Comparison of ENCODE assay signal across 8 mouse cellular contexts in genomic region chr19:6117986-6118676, GRCm38 (mm10). TPM values are rescaled to one million over a fixed set of nuclear protein-coding genes. Genes with fewer than 3 reads are reported as not detected.
A peak's percentile ranks its signal among the peaks of the same experiment; 100 is the strongest.
DNase-seq lines count a peak whose midpoint lies in the region; ATAC-seq and TF ChIP-seq lines count a peak whose summit lies in the region.

Gene Sac3d1 (minus strand): TSS chr19:6118650.

- peak; percentile 86 for ATAC-seq in kidney, embryonic 14.5 days (ENCODE audit: low FRiP score, low TSS enrichment)
- ATAC-seq in limb, embryonic 15.5 days (ENCODE audit: insufficient number of reproducible peaks, low FRiP score, low TSS enrichment, low read depth), result peak; percentile 79

- DNase-seq in B cell, adult 2 months, result peak; percentile 87 to 89
- peak; percentile 88 to 89 for DNase-seq in heart, adult 9 months (ENCODE audit: low spot score in 2 of 2)
- peak; percentile 53 to 70 for DNase-seq in monocyte, adult 2 months (ENCODE audit: low read depth in 1 of 2, low spot score in 2 of 2)
- peak; percentile 88 to 91 for DNase-seq in spleen, postnatal 36 days (ENCODE audit: low spot score in 2 of 2)

- peak within 1 kb of the TSS; percentile 80 for H3K9ac ChIP-seq in kidney, embryonic 14.5 days (ENCODE audit: low read depth, low read length)
- H3K9ac ChIP-seq in limb, embryonic 15.5 days, result peak within 1 kb of the TSS; percentile 67

- no peaks in the 10 kb centered on the region for H3K9me3 ChIP-seq in kidney, embryonic 14.5 days (ENCODE audit: control insufficient read depth, low read length)
- no peaks in the 10 kb centered on the region for H3K9me3 ChIP-seq in limb, embryonic 15.5 days

- H3K4me2 ChIP-seq in kidney, embryonic 14.5 days (replicated peaks; ENCODE audit: low read depth, low read length), result peak within 1 kb of the TSS; percentile 86
- peak within 1 kb of the TSS; percentile 74 for H3K4me2 ChIP-seq in limb, embryonic 15.5 days

- H3K4me3 ChIP-seq in bone marrow macrophage, adult 2 months (ENCODE audit: insufficient read depth, low read length), result peak within 1 kb of the TSS; percentile 97
- H3K4me3 ChIP-seq in embryonic fibroblast, embryonic 13.5 days (ENCODE audit: insufficient read depth, low read length), result peak within 1 kb of the TSS; percentile 88
- H3K4me3 ChIP-seq in kidney, embryonic 14.5 days (ENCODE audit: low read length), result peak within 1 kb of the TSS; percentile 55
- peak within 1 kb of the TSS; percentile 66 for H3K4me3 ChIP-seq in limb, embryonic 15.5 days

- TF ChIP-seq CTCF in bone marrow macrophage, adult 2 months (IDR thresholded peaks at IDR 0.05; ENCODE audit: low read depth, low read length), result no peak
- no peak for TF ChIP-seq CTCF in embryonic fibroblast, embryonic 13.5 days (IDR thresholded peaks at IDR 0.05; ENCODE audit: borderline replicate concordance, insufficient read depth, low read length)

- peaks cover 11% of the 10 kb centered on the region for H3K4me1 ChIP-seq in bone marrow macrophage, adult 2 months (ENCODE audit: control insufficient read depth, insufficient read depth, low read length)
- H3K4me1 ChIP-seq in embryonic fibroblast, embryonic 13.5 days (ENCODE audit: control insufficient read depth, insufficient read depth, low read length), result no peaks in the 10 kb centered on the region
- peaks cover 16% of the 10 kb centered on the region; the same call in 1 of the 2 replicates for H3K4me1 ChIP-seq in kidney, embryonic 14.5 days (ENCODE audit: control insufficient read depth, insufficient read depth, low read length)
- peaks cover 23% of the 10 kb centered on the region for H3K4me1 ChIP-seq in limb, embryonic 15.5 days

- peak within 1 kb of the TSS; percentile 93 for H3K27ac ChIP-seq in bone marrow macrophage, adult 2 months (ENCODE audit: insufficient read depth, low read depth, low read length)
- H3K27ac ChIP-seq in embryonic fibroblast, embryonic 13.5 days (ENCODE audit: insufficient read depth, low read length), result peak within 1 kb of the TSS; percentile 99
- H3K27ac ChIP-seq in kidney, embryonic 14.5 days (ENCODE audit: low read depth, low read length), result peak within 1 kb of the TSS; percentile 97
- peak within 1 kb of the TSS; percentile 95 for H3K27ac ChIP-seq in limb, embryonic 15.5 days

- TF ChIP-seq POLR2A in bone marrow macrophage, adult 2 months (IDR thresholded peaks at IDR 0.05; ENCODE audit: borderline replicate concordance, low read depth, low read length), result 0 out of 2 replicates have a peak, but pooled peaks have one; percentile 71
- peak; percentile 50 for TF ChIP-seq POLR2A in embryonic fibroblast, embryonic 13.5 days (IDR thresholded peaks at IDR 0.05; ENCODE audit: low read depth, low read length)

- H3K27me3 ChIP-seq in kidney, embryonic 14.5 days (ENCODE audit: control insufficient read depth, insufficient read depth, low read length), result no peaks in the 10 kb centered on the region
- H3K27me3 ChIP-seq in limb, embryonic 15.5 days, result no peaks in the 10 kb centered on the region

- WGBS in kidney, embryonic 14.5 days, result under 1% methylated on average over 77 of the region's 77 CpGs
- WGBS in limb, embryonic 15.5 days, result under 1% methylated on average over 77 of the region's 77 CpGs

- H3K36me3 ChIP-seq in kidney, embryonic 14.5 days (ENCODE audit: control insufficient read depth, insufficient read depth, low read length), result peaks cover 25% of the 10 kb centered on the region
- H3K36me3 ChIP-seq in limb, embryonic 15.5 days, result peaks cover 42% of the 10 kb centered on the region

RNA-seq across cellular contexts. Expression of gene Sac3d1, which starts in this region (rescaled TPM):
- 5.6 and 6.0 TPM in 2 replicates for polyA plus RNA-seq in bone marrow macrophage, adult 2 months (2012; ENCODE audit: insufficient read depth, insufficient read length, missing spikeins)
- 13.7 and 16.2 TPM in 2 replicates for polyA plus RNA-seq in embryonic fibroblast, embryonic 13.5 days (2011; ENCODE audit: insufficient read length, low read depth, missing spikeins)
- 56.1 and 64.4 TPM in 2 replicates for polyA plus RNA-seq in kidney, embryonic 14.5 days (2014; fragmentation: Nextera tagmentation; extraction: Ambion mirVana)
- 43.7 and 49.1 TPM in 2 replicates for polyA plus RNA-seq in limb, embryonic 15.5 days (2015; fragmentation: Nextera tagmentation; extraction: Ambion mirVana)

Comparison
In these comparisons a context has a peak if more than half of its experiments do, and no peak if none do; other contexts are left out.
1. Peak in every context shown above with its lines: DNase-seq, ATAC-seq, H3K4me3 ChIP-seq and H3K27ac ChIP-seq.